Mouse (Mus musculus) CH12.LX (cell line): ENCODE results near the gene Abca17.

ENCODE experiments used
- BHLHE40 ChIP-seq: IDR thresholded peaks from 2 replicates; pipeline ENCODE4 v1.6.1; 2011; ENCODE audit warnings: mild to moderate bottlenecking, low read depth, low read length, improper control_type of control experiment
- CTCF ChIP-seq, 2 experiments: IDR thresholded peaks in 1 of 2; conservative IDR thresholded peaks in 1 of 2; 2 replicates each; pipeline ENCODE4 v1.5.1; 2011 to 2012; ENCODE audit warnings: low read depth in 2 of 2, low read length in 2 of 2, improper control_type of control experiment in 1 of 2, inconsistent platforms in 1 of 2, mild to moderate bottlenecking in 1 of 2, moderate library complexity in 1 of 2
- E2F4 ChIP-seq: IDR thresholded peaks from 2 replicates; pipeline ENCODE4 v1.6.1; 2011; ENCODE audit warnings: low read depth, low read length, improper control_type of control experiment; ENCODE audit not compliant: insufficient replicate concordance
- ELF1 ChIP-seq: IDR thresholded peaks from 2 replicates; pipeline ENCODE4 v1.6.1; 2014; ENCODE audit warnings: low read depth, mild to moderate bottlenecking, inconsistent platforms, low read length, improper control_type of control experiment
- EP300 ChIP-seq: IDR thresholded peaks from 2 replicates; pipeline ENCODE4 v1.6.1; 2011; ENCODE audit warnings: low read length, improper control_type of control experiment
- JUND ChIP-seq: conservative IDR thresholded peaks from 2 replicates; pipeline ENCODE4 v1.6.1; 2011; ENCODE audit warnings: low read depth, low read length, improper control_type of control experiment
- MAZ ChIP-seq: IDR thresholded peaks from 2 replicates; pipeline ENCODE4 v1.6.1; 2012; ENCODE audit warnings: low read depth, mild to moderate bottlenecking, inconsistent platforms, low read length, improper control_type of control experiment, moderate library complexity
- PAX5 ChIP-seq: IDR thresholded peaks from 2 replicates; pipeline ENCODE4 v1.6.1; 2012; ENCODE audit warnings: low read length, inconsistent platforms, mixed read lengths
- POLR2A ChIP-seq: IDR thresholded peaks from 2 replicates; pipeline ENCODE4 v1.6.1; 2011; ENCODE audit warnings: low read depth, mild to moderate bottlenecking, improper control_type of control experiment, low read length
- SMC3 ChIP-seq: IDR thresholded peaks from 2 replicates; pipeline ENCODE4 v1.6.1; 2011; ENCODE audit warnings: low read depth, low read length, improper control_type of control experiment
- ZNF384 ChIP-seq: IDR thresholded peaks from 2 replicates; pipeline ENCODE4 v1.6.1; 2012; ENCODE audit warnings: low read depth, low read length, improper control_type of control experiment, inconsistent platforms

DNA sequence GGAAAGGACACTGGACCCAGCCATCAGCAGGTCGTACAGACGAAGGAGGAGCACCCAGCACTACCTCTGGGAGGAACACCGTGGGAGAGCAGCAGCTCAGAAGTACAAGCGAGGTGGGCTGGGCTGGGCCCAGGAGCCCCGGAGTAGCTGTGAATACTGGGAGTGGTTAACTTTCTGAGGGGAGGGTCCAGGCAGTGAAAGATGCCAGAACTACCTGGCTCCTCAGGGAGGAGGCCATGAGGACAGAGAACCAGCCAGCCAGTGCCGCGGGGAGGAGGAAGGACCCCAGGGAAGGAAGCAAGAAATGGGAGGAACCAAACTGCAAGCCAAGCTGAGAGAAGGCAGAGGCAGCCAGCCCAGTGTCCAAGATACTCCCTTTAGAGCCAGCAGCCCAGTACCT lies 122.9 kb downstream of the Abca17 start:
- TF ChIP-seq ELF1 (no peak), CTCF (conservative IDR thresholded peaks at IDR 0.05 in 1 of 2, IDR thresholded peaks at IDR 0.05 in 1 of 2; ENCODE audit: low read depth in 2 of 2, low read length in 2 of 2) (no peak), BHLHE40 (no peak), SMC3 (no peak), ZNF384 (no peak), PAX5 (no peak), POLR2A (no peak), MAZ (no peak), E2F4 (no peak), EP300 (no peak), JUND (no peak)
